Mouse (Mus musculus) brain, embryonic 18.5 days (tissue): ENCODE measurements around the gene Ppt2.

Experiments
- DNase-seq: peaks from one replicate; pipeline ENCODE4 v3.0.0-alpha.2; 2012; ENCODE audit warnings: low read depth, low spot score

Ppt2 gene

GRCm38 (mm10) chr17:34607997-34608396 is 20.3 kb downstream of the Ppt2 start:
- DNase-seq: no peak

GRCm38 (mm10) chr17:34606186-34607039 is 21.9 kb downstream of the Ppt2 start:
- DNase-seq: no peak

- DNase-seq: peak; percentile 92
These were observed 22.7 kb downstream of the Ppt2 start for GRCm38 (mm10) chr17:34605609-34606008.

- no peak for DNase-seq
These were observed 23.6 kb downstream of the Ppt2 start for GRCm38 (mm10) chr17:34604511-34605237.

- DNase-seq: no peak
These were observed 24.2 kb downstream of the Ppt2 start, which contains the start of gene Agpat1 for GRCm38 (mm10) chr17:34604061-34604508. TSS of gene Agpat1 (plus strand) at chr17:34604262.

- DNase-seq: peak; percentile 100
These were observed 24.8 kb downstream of the Ppt2 start, which contains the start of gene Rnf5 for GRCm38 (mm10) chr17:34603375-34604060. TSS of gene Rnf5 (minus strand) at chr17:34603690.

GRCm38 (mm10) chr17:34601796-34602195 is 26.5 kb downstream of the Ppt2 start:
- DNase-seq: no peak

GRCm38 (mm10) chr17:34599891-34600290 is 28.4 kb downstream of the Ppt2 start:
- no peak for DNase-seq

GRCm38 (mm10) chr17:34597566-34598095 is 30.7 kb downstream of the Ppt2 start, which contains the start of gene Ager:
TSS of gene Ager (plus strand) at chr17:34597862.
- no peak for DNase-seq

- DNase-seq: no peak
These were observed 32.2 kb downstream of the Ppt2 start for GRCm38 (mm10) chr17:34596098-34596497.

- no peak for DNase-seq
These were observed 34.4 kb downstream of the Ppt2 start for GRCm38 (mm10) chr17:34593752-34594525.

GRCm38 (mm10) chr17:34592581-34593549 is 35.4 kb downstream of the Ppt2 start:
- DNase-seq: no peak

GRCm38 (mm10) chr17:34591994-34592375 is 36.3 kb downstream of the Ppt2 start:
- peak; percentile 88 for DNase-seq

- no peak for DNase-seq
These were observed 37.0 kb downstream of the Ppt2 start, which contains the start of gene Pbx2 for GRCm38 (mm10) chr17:34591029-34591993. TSS of gene Pbx2 (plus strand) at chr17:34591266.

- no peak for DNase-seq
These were observed 37.9 kb downstream of the Ppt2 start for GRCm38 (mm10) chr17:34590154-34590987.

- no peak for DNase-seq
These were observed 38.6 kb downstream of the Ppt2 start, which contains the start of gene Gpsm3 for GRCm38 (mm10) chr17:34589681-34590101. TSS of gene Gpsm3 (plus strand) at chr17:34589806.

- no peak for DNase-seq
These were observed 39.1 kb downstream of the Ppt2 start for GRCm38 (mm10) chr17:34589206-34589605.
